Mouse (Mus musculus): ENCODE data around the gene Morf4l2.

Gene Morf4l2

DNA sequence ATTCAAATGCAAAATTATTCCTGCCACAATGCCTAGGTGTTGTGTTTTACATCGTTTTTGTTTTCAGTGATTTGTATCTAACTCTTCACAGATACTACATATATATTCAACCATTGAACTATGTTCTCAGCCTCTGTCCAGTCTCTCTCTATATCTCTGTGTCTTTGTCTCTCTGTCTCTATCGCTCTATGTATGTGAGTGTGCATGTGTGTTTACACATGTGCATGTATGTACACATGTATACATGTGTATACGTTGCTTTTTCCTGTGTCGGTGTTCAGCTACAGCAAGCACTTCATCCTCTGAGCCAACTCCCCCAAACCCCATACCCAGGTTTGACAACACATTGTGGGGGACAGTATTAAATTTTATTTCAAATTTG lies 51.2 kb downstream of the Morf4l2 start:
- DNase-seq: no peak

DNA sequence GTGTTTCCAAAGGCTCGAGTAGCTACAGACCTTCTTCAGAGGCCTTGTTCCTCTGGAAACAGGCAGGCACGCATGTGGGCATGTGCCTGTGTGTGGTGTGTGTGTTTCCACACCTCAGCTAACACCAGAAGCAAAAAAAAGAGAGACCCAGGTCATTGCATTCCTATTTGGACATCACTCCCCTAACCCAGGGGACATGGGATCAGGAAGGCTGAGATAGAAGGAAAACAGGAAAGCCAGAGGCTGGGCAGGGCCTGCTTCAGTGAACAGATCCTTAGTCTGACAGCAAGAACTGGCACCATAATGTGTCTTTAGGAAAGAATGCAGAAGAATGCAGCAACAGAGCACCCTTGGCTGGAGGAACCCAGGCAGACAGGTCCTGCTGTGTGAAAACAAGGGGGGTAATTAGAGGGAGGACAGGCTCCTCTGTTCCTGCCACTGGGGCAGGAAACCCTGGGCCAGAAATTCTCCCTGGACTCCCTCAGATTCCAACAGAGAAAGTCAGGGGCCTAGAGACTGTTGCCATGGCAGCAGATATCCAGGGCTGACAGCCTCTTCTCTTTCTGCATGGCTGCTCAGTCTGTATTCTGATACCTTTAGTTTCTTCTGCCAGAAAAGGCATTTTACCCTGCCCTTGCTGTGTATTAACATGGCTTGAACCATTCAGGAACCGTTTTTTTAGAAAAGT lies 51.7 kb downstream of the Morf4l2 start:
- DNase-seq: peak; percentile 14

Data from retina, postnatal 1 day (tissue).